Mouse (Mus musculus) spleen, adult 2 months (tissue): ENCODE results near the gene Map2k3.

Experiments used
- CTCF ChIP-seq: fragments of 200-500 bp; IDR thresholded peaks from 2 replicates; pipeline ENCODE4 v1.5.1; 2011; ENCODE audit warnings: mild to moderate bottlenecking, inconsistent platforms; ENCODE audit not compliant: insufficient read depth, insufficient read length, insufficient replicate concordance; ENCODE audit errors: extremely low read depth
- POLR2A ChIP-seq: fragments of 200-500 bp; IDR thresholded peaks from 2 replicates; pipeline ENCODE4 v1.6.1; 2011; ENCODE audit warnings: low read depth, low read length, inconsistent platforms

DNA sequence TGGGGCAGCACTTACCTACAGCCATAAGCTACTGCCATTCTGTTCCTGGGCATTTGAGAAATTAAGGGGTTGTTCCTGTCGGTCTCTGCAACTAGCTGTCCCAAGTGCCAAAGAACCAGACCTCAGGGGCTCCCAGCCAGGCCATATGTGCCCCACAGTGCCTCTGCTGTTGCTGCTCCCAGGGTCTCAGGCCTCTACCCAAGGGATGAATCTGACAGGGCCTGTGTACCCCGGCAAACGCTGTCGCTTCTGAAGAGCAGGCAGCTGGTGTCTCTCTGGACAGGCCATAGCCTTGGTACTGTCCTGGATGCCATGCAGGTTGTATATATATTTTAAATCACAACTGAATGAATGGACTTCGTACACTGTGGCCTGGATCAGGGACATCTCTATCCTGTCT, 20.1 kb downstream of the Map2k3 start:
- TF ChIP-seq CTCF (no peak), POLR2A (no peak)
